Mouse (Mus musculus): ENCODE data around the gene Mettl7a3. TPM values are rescaled to one million over a fixed set of nuclear protein-coding genes. Genes with fewer than 3 reads are reported as not detected.
"Not testable (repeated sequence)": the region's sequence is repeated elsewhere in the genome, so short reads cannot be mapped to it uniquely, and the experiment has no call there.

Mettl7a3 gene
- total RNA-seq, 2 experiments from 2014 or later = not detected

GRCm38 (mm10) chr15:100377847-100378505 lies 43.2 kb downstream of the Mettl7a3 start:
- intact Hi-C loops (cut with DNase I) = loop anchor here (5.0 kb wide), 2 partner anchors 116 to 356 kb away; no protein-coding TSS in a partner anchor
- not testable (repeated sequence) for DNase-seq

GRCm38 (mm10) chr15:100379658-100380057 lies 44.9 kb downstream of the Mettl7a3 start:
- intact Hi-C loops (cut with DNase I) = loop anchor here (1.0 to 5.0 kb wide), 3 partner anchors 78 to 357 kb away; no protein-coding TSS in a partner anchor
- DNase-seq = no peak

GRCm38 (mm10) chr15:100380104-100380503 lies 45.4 kb downstream of the Mettl7a3 start:
- DNase-seq = no peak

GRCm38 (mm10) chr15:100385705-100386104 lies 51.0 kb downstream of the Mettl7a3 start:
- intact Hi-C loops (cut with DNase I) = no loop called here
- no peak for DNase-seq

More at GRCm38 (mm10) chr15:100380104-100380503, 45.4 kb downstream of the Mettl7a3 start:
- intact Hi-C loops (cut with DNase I) = loop anchor here (1.0 kb wide), 1 partner anchor 77 kb away; no protein-coding TSS in a partner anchor

- DNase-seq = no peak
- intact Hi-C loops (cut with DNase I) = no loop called here
These were observed 53.0 kb downstream of the Mettl7a3 start for GRCm38 (mm10) chr15:100387544-100388223.

GRCm38 (mm10) chr15:100388224-100388835 lies 53.6 kb downstream of the Mettl7a3 start:
- intact Hi-C loops (cut with DNase I) = no loop called here
- DNase-seq = no peak

GRCm38 (mm10) chr15:100388886-100389285 lies 54.2 kb downstream of the Mettl7a3 start:
- no peak for DNase-seq
- intact Hi-C loops (cut with DNase I) = no loop called here

Other genes with a start within 250 kb of the Mettl7a3 start
- gene Atf1, start 107.1 kb upstream of the Mettl7a3 start, total RNA-seq (2021) = 10 to 100 TPM; 44.0 to 48.4 TPM
- not detected for gene Tmprss12, start 54.1 kb upstream of the Mettl7a3 start, total RNA-seq (2021)
- 10 to 100 TPM; 29.3 to 40.9 TPM for gene Mettl7a1, start 30.8 kb upstream of the Mettl7a3 start, total RNA-seq (2021)
- gene Methig1, start 18.2 kb downstream of the Mettl7a3 start, total RNA-seq (2021) = not detected
- 1 to 10 TPM in 1 of 2 experiments, under 1 TPM in 1; 0.68 to 1.1 TPM for gene Mettl7a2, start 18.3 kb downstream of the Mettl7a3 start, total RNA-seq (2021)
- not detected for gene Higd1c, start 29.6 kb downstream of the Mettl7a3 start, total RNA-seq (2021)
- not detected for gene Gm5475, start 87.2 kb downstream of the Mettl7a3 start, total RNA-seq (2021)
- 10 to 100 TPM; 53.6 to 58.2 TPM for gene Slc11a2, start 90.1 kb downstream of the Mettl7a3 start, total RNA-seq (2021)
- 10 to 100 TPM; 12.8 to 20.4 TPM for gene Letmd1, start 134.1 kb downstream of the Mettl7a3 start, total RNA-seq (2021)
- 1 to 10 TPM; 3.1 to 3.2 TPM for gene Csrnp2, start 160.6 kb downstream of the Mettl7a3 start, total RNA-seq (2021)
- 10 to 100 TPM; 14.3 to 15.8 TPM for gene Tfcp2, start 217.1 kb downstream of the Mettl7a3 start, total RNA-seq (2021)